Mouse (Mus musculus) ES-Bruce4 (cell line): ENCODE measurements around the gene Shc4. TPM values are rescaled to one million over a fixed set of nuclear protein-coding genes. Genes with fewer than 3 reads are reported as not detected.

ENCODE experiments used
- H3K27ac ChIP-seq: 2 replicates; pipeline ENCODE4 v1.5.1; 2012; ENCODE audit warnings: low read length, inconsistent platforms; ENCODE audit not compliant: insufficient read depth
- H3K27me3 ChIP-seq: 2 replicates; pipeline ENCODE4 v1.6.1; 2012; ENCODE audit warnings: mild to moderate bottlenecking, low read length, inconsistent platforms; ENCODE audit not compliant: control insufficient read depth, poor library complexity, insufficient read depth, severe bottlenecking
- H3K36me3 ChIP-seq: 2 replicates; pipeline ENCODE4 v1.6.1; 2012; ENCODE audit warnings: inconsistent platforms, mild to moderate bottlenecking, low read length, moderate library complexity; ENCODE audit not compliant: control insufficient read depth, poor library complexity, insufficient read depth, severe bottlenecking
- H3K4me1 ChIP-seq: one replicate; pipeline ENCODE4 v1.8.1; 2011; ENCODE audit warnings: low read length; ENCODE audit not compliant: control insufficient read depth, insufficient read depth
- H3K4me3 ChIP-seq: 2 replicates; pipeline ENCODE4 v1.5.1; 2011; ENCODE audit warnings: low read depth, mild to moderate bottlenecking, low read length
- H3K9ac ChIP-seq: 2 replicates; pipeline ENCODE4 v1.6.1; 2012; ENCODE audit warnings: low read depth, mild to moderate bottlenecking, inconsistent platforms; ENCODE audit not compliant: poor library complexity, severe bottlenecking
- H3K9me3 ChIP-seq: replicated peaks from 2 replicates; pipeline ENCODE4 v1.6.1; 2012; ENCODE audit warnings: mild to moderate bottlenecking, low read length, inconsistent platforms; ENCODE audit not compliant: control insufficient read depth, poor library complexity, insufficient read depth, severe bottlenecking
- CTCF ChIP-seq: IDR thresholded peaks from one replicate; pipeline ENCODE4 v1.8.1; 2011; ENCODE audit warnings: low read depth, low read length
- EP300 ChIP-seq: IDR thresholded peaks from 2 replicates; pipeline ENCODE4 v1.6.1; 2011; ENCODE audit warnings: low read depth, low read length; ENCODE audit not compliant: insufficient read depth
- POLR2A ChIP-seq: IDR thresholded peaks from one replicate; pipeline ENCODE4 v1.8.1; 2011; ENCODE audit warnings: low read length; ENCODE audit not compliant: insufficient read depth
- polyA plus RNA-seq: library from polyadenylated mRNA; stranded (reverse); fragments of >200 nt; gene quantifications from 2 replicates; pipeline ENCODE4 v1.2.4, GENCODE M21; 2011; ENCODE audit warnings: low read depth; ENCODE audit not compliant: missing spikeins, insufficient read depth, insufficient read length

Shc4 gene
- polyA plus RNA-seq, 1 experiment: 0.42 TPM

DNA sequence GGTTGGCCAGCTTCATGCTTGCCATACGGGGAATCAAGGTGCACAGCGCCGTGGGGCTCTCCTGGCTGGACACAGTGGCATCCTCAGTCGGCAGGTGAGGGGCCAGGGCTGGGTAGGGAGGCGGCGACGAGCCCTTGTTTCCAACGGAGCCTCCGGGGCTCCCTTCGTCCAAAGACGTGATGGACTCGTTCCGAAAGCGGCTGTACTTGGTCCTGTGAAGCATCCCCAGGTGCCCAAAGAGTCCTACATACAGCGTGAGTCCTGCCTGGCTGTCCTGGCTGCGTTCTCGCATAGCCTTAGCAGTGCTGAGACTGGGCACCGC, 901 bp downstream of the Shc4 start:
- no peak for TF ChIP-seq CTCF
- H3K27me3 ChIP-seq: peaks cover 5% of the 10 kb centered on the region; the same call in 1 of the 2 replicates

DNA sequence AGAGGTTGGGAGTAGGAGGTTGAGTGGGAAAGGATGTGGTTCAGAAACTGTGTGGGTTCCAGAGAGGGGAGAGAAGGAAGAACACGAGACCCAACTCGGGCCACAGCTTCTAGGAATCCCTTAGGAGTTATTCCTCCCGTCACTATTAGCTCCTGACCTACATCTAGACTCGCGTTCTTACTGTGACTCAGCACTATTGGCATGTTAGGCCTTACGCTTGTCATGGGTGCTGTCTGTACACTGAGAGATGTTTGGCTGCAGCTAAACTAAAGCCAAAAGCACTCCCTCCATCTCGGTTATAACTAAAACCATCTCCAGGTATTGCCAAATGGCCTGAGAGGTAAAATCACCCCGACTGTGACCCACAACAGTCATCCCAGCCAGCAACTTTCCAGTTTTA, 7.3 kb downstream of the Shc4 start:
- Histone ChIP-seq H3K4me3 (no peak overlapping the region), H3K36me3 (no peaks in the 10 kb centered on the region), H3K27me3 (peaks cover 2% of the 10 kb centered on the region), H3K27ac (no peak overlapping the region), H3K9me3 (no peaks in the 10 kb centered on the region), H3K9ac (no peak overlapping the region), H3K4me1 (no peaks in the 10 kb centered on the region)
- TF ChIP-seq EP300 (no peak), POLR2A (no peak), CTCF (no peak)

More for the DNA sequence above, 901 bp downstream of the Shc4 start:
- Histone ChIP-seq H3K36me3 (no peaks in the 10 kb centered on the region), H3K4me1 (no peaks in the 10 kb centered on the region), H3K4me3 (peak overlapping the region; percentile 61), H3K27ac (no peak overlapping the region), H3K9ac (peak overlapping the region; percentile 33; the same call in 1 of the 2 replicates), H3K9me3 (no peaks in the 10 kb centered on the region)

DNA sequence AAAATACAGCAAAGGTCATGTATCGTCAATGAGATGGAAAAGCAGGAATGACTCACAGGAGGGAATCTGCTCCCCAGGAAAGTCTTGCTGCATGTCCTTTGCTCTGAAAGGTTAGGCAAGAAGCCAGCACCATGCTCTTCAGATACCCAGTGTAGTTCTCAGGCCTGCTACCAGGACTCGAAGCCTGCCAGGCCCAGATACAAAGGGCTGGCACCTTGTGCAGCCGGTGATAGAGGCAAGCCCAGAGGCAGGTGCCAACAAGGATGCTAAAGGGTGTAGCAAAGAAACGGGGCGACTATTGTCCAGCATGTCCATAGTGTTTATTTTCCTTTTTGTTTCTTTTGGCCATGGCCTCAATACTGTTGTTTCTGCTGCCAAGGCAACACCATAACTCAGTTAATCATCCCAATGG, 17.4 kb downstream of the Shc4 start:
- H3K27ac ChIP-seq: no peak overlapping the region
- no peaks in the 10 kb centered on the region for H3K9me3 ChIP-seq
- TF ChIP-seq EP300 (no peak), CTCF (no peak), POLR2A (no peak)
- H3K4me3 ChIP-seq: no peak overlapping the region
- H3K27me3 ChIP-seq: no peaks in the 10 kb centered on the region
- no peak overlapping the region for H3K9ac ChIP-seq
- H3K36me3 ChIP-seq: no peaks in the 10 kb centered on the region
- H3K4me1 ChIP-seq: peaks cover 1% of the 10 kb centered on the region

DNA sequence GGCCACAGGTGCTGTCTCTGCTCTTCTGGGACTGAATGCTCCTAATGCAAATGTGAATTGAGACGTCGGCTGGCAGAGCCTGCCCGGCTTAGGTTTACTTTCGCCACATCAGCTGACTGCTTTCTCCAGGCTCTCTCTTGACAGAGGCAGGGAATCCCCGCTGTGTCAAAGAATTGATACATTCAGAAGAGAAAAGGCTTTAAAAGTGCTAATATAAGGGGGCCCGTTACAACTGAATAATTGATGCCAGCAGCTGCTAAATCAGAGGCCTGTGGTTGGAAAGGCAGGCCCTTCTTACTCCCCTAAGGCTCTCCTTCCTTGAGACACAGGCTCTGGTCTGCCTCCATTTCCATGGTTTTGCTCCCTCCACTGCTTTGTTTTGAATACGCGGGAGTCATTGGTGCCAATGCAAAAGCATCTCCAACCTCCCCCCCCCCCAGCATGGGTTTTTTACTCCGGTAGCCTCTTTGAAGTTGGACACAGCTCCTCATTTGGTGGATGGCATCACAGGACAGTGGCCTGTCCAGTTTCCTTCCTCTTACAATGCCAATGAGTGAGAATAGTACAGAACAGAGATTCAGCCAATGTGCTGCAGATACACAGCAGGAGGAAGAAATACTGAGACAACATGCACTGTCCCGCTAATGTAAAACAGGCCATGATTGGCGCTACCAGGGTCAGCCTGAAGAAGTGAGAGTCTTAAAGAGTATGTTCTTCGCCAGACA, 18.9 kb downstream of the Shc4 start:
- no peak overlapping the region for H3K9ac ChIP-seq
- H3K9me3 ChIP-seq: no peaks in the 10 kb centered on the region
- H3K4me3 ChIP-seq: no peak overlapping the region
- H3K4me1 ChIP-seq: peaks cover 1% of the 10 kb centered on the region
- no peaks in the 10 kb centered on the region for H3K27me3 ChIP-seq
- no peaks in the 10 kb centered on the region for H3K36me3 ChIP-seq
- TF ChIP-seq EP300 (no peak), CTCF (no peak), POLR2A (no peak)
- no peak overlapping the region for H3K27ac ChIP-seq

DNA sequence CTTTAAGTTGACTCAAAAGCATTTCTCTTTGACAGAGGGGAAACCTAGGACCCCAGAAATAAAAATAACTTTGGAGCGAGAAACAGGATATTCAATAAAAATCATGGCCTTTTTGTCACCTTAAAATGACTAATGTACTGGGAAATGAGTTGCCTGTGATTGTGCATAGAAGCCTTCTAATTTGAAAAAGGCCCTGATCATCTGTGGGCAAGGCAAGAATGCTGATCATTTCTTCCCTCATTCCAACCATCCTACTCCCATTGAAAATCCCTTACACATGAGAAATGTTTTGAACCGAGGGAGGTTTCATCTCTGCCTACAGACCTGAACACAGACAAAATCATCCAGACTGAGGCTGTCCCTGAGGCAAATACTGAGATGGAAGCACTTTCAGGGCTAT, 21.1 kb downstream of the Shc4 start:
- H3K4me3 ChIP-seq: no peak overlapping the region
- TF ChIP-seq POLR2A (no peak), CTCF (no peak), EP300 (no peak)
- peaks cover 1% of the 10 kb centered on the region for H3K4me1 ChIP-seq

DNA sequence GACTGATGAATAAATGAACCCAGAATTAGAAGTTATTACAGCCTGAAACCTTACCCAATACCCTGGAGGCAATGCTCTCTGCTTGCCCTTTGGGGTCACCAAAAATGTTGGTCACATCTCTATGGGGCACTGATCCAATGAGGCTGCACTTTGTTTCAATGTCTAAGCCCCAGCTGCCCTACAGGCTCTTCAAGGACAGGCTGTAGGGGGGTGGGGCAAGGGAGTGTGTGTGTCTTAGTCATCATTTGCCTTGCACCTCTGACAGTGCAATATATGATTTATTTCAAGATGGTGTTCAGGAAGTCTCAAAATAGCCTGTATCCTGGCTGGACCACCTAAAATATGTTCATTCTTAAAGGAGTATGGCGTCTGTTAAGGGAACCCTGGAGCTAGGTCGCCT, 22.3 kb downstream of the Shc4 start:
- Histone ChIP-seq H3K27me3 (no peaks in the 10 kb centered on the region; the same call in 1 of the 2 replicates), H3K36me3 (no peaks in the 10 kb centered on the region), H3K4me3 (no peak overlapping the region), H3K9me3 (no peaks in the 10 kb centered on the region), H3K9ac (no peak overlapping the region), H3K4me1 (no peaks in the 10 kb centered on the region), H3K27ac (no peak overlapping the region)
- TF ChIP-seq EP300 (no peak), POLR2A (no peak)

More for the DNA sequence above, 21.1 kb downstream of the Shc4 start:
- no peaks in the 10 kb centered on the region for H3K9me3 ChIP-seq
- no peak overlapping the region for H3K27ac ChIP-seq
- no peaks in the 10 kb centered on the region; the same call in 1 of the 2 replicates for H3K27me3 ChIP-seq
- H3K36me3 ChIP-seq: no peaks in the 10 kb centered on the region
- no peak overlapping the region for H3K9ac ChIP-seq
